Mouse (Mus musculus) layer of hippocampus, postnatal 36 days (tissue): Measurements from ENCODE around the gene Echdc1. TPM values are rescaled to one million over a fixed set of nuclear protein-coding genes. Genes with fewer than 3 reads are reported as not detected.
A peak's percentile ranks its signal among the peaks of the same experiment; 100 is the strongest.
"Not testable (repeated sequence)": the region's sequence is repeated elsewhere in the genome, so short reads cannot be mapped to it uniquely, and the experiment has no call there.

ENCODE experiments used
- DNase-seq, 2 experiments: peaks; one replicate each; pipeline ENCODE4 v3.0.0; 2022
- total RNA-seq, 2 experiments: library from RNA; stranded (reverse); gene quantifications; 2 replicates each; pipeline ENCODE4 v1.2.3; 2021

The Echdc1 gene
- 10 to 100 TPM; 34.6 to 43.4 TPM for total RNA-seq

- peak; percentile 81 to 82 for DNase-seq
Observed at GRCm38 (mm10) chr10:29313064-29313638, at the start of gene Echdc1. Gene Echdc1, plus strand, starts transcription at chr10:29313166.

GRCm38 (mm10) chr10:29281736-29282135, 31.2 kb upstream of the Echdc1 start:
- no peak for DNase-seq

DNA sequence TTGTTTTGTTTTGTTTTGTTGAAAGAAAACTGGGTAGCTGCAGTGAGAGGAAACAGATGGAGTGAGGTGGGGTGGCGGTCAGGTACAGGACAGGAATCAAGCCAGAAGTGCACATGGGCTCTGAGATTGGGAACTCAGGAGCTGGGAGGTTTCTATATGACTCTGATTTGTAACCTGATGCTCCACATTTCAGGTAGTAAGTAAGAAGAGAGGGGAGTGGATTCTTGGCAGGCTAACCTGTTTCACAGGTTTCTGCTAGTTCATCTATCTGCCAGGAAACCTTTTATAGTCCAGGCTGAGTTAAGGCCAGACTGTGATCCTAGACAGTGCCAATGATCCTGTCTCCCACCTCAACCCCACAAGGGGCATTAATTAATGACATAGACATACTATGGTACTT, 27.2 kb upstream of the Echdc1 start:
- DNase-seq, result no peak

DNA sequence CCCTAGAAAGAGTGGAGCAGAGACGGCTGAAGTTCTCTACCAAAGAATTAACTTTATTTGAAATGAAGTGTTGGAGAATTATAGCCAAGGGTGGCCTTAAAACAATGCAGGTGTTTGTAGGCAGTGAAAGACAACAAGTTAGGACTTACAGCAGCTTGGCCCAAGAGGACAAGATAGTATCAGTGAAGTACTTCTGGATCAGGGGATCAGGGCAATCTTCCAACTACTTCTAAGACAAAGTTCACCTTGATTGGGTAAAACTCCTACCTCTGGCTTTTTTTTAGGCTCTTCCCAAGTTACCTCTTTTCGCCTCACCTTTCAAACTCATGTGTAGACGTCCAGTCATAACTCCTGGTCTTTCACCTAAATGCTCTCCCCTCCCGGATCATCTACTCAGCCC, 10.7 kb upstream of the Echdc1 start:
- DNase-seq, result no peak

- no peak for DNase-seq
Observed at GRCm38 (mm10) chr10:29311480-29312219, 1.3 kb upstream of the Echdc1 start.

DNA sequence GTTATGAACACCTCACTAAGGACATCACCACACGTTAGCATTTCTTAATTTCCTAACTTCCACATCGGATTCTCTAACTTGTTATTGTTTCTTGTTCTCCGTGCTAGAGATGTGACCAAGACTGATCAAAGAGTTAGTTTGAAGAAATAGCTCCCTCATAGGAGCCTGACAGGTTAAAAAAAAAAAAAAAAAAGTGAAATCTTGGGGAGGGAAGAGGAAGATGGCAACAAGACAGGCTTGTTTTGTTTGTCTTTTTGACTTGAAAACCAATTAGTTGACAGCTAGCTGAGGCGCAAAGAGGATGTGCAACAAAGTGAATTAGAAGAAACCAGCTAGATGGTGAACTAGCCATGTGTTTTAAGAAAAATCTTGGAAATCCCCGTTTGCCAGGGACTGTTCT, 939 bp downstream of the Echdc1 start:
- no peak for DNase-seq

DNA sequence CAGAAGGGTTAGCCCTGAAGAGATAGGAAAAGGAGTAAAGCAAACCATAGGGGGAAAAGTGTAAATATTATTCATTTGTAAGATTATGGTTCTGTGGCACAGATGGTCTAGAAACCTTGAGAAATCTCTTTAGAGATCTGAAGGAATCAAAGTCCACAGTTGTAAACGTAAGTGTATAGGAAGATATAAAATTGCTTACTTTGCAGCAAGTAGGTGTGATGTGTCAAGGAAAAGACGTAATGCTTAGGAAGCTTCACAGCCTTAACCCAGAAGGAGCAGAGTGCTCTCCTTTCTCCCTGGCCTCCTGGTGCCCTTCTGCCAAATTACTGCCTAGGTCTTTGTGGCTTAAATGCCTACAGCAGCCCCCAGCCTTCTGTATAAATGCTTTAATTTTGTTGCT, 11.9 kb downstream of the Echdc1 start:
- no peak for DNase-seq

DNA sequence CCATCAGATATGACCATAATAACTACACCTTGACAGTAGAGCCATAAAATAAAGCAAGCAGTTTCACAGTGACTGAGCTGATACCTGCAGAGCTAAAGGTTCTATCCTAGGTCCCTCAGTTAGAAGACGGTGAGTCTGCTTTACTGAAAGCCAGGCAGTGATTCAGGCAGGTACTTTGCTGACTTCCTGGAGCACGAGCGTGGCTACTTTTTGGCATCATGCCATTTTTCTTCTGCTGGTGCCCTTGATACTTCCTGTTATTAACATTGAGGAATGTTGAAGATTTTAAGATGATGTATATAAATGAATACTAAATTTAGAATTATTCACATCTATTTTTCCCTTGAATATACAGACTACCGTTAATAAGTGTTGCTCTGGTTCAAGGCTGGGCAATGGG, 20.9 kb downstream of the Echdc1 start:
- no peak for DNase-seq

DNA sequence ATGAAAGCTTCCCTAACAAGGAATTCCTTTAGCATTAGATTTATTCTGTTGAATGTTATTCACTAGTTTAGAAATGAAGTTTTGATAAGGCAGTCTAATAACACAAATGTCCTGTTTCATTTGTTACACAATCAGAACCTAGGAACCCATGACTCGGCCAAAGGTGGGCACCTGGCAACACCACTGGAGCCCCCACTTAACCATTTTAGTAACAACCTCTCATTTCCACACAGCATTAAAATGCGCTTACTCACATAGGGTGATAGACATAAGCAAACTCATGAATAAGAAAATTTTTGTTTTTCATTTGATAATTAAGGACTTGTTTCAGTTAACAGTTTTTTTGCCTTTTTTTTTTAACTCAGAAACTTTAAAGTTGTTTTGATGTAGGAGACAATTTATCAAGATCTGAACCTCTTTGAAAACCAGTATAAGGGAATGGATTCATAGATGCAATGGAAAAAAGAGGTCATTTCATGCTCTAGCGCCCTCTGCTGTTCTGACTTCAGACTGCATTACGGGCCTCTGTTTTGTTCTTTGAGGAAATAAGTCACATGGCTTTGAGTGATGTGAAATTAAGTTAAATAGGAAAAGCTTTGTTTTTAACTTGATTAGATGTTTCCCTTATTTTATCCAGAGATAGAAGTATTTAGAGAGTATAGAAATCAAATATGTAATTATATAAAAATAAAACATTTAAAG, 25.5 kb downstream of the Echdc1 start:
- peak; percentile 28 to 51 for DNase-seq

GRCm38 (mm10) chr10:29344232-29344631, 31.3 kb downstream of the Echdc1 start:
- no peak for DNase-seq

DNA sequence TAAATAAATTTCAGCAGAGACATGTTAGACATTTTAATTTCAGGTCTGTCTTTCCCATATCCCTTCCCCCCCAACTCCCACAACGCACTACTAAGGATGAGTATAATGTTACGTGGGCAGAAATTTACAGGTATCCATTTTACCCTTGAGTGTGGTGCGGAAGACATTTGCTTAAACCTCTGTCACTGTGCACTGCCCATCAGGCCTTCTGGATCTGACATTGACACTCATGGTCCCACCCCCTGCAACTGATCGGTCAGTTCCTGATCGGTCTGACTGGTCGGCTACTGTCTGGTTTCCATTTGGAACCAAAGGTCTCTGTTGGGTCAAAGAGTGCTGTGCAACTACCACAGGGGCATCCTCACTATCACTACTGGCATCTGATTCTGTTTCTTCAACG, 33.7 kb downstream of the Echdc1 start:
- no peak for DNase-seq

DNA sequence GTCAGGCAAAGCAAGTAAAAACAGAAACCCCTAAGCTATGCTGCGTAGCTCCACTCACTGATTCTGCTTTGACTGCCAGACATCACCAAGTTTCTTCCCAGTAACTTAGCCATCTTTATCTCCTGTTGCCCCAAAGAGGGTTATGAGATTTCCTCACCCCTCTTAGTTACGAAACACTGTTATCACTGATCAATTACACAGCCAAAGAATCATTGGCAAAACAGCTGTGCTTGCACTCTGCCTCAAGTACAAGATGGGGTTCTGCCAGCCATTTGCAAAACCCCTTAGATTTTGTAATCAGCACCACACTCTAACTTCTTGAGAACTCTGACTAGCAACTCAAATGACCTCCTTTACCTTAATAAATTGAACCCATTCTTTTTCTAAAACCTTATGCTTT, 38.5 kb downstream of the Echdc1 start:
- no peak for DNase-seq

- no peak for DNase-seq
Observed at GRCm38 (mm10) chr10:29352575-29352974, 39.6 kb downstream of the Echdc1 start.

DNA sequence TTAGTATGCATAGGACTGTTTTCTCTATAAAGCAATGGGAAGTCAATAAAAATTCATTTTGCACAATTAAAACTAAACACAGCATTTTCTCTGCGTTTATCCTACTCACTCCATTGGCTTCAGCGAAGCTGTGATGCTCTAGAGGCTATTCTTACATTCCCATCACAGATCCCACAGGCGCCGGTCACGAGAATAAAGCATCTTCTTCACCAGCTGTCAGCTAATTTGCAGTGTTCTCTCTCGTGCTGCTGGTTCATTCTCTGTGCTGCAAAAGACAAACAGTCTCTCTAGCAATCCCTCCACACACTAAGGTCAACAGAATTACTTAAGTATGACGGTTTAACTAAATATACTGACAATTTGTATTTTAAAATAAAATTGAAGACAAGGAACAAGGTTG, 41.2 kb downstream of the Echdc1 start:
- DNase-seq, result peak; percentile 34 to 51

DNA sequence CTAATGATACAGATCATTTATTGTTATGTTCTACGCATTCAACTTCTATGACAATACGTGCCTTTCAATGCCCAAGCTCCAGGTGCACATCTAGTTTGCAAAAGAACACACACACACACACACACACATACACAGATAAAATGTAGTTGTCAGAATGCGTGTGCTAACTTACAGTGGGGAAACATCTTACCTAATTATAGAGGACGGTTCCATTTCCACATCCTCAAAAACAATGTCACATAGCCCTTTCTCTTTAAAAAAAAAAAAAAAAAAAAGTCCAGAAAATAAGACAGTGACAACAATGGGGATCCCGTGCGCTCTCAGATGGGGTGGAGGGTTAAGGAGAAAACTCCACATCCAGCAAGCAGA, 48.1 kb downstream of the Echdc1 start:
- DNase-seq, result no peak

GRCm38 (mm10) chr10:29361464-29362196, 48.7 kb downstream of the Echdc1 start:
- peak; percentile 87 for DNase-seq

DNA sequence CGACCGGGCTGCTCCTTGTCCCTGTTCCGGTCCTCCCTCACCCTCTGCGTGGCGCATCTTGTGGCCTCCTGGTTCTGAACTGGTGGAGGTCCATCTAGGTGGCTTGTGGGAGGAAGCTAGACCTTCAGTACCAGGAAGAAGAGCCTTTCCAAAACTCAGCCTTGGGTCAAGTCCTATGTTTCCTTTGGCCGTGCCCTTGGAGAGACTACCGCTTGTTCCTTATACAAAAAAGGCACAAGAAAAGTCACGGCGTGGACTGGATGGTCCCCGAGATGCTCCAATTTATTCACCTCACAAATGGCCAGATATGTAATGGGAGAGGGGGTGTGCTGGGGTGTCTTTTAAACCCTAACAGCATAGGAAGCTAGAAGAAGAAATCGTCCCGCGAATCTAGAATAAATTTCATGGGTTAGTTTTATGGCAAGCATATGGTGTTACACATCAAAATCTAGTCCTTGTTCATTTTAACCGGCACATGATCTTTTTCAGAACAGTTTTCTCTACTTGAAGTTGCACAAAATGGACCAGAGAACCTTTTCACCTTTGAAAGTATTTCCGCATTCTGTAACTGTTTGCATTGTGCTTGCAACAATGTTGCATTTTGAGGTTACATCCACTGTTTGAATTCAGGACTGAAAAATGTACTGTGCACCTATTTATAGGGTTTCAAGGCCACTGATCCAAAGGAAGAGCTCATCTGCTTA, 49.4 kb downstream of the Echdc1 start, which contains the start of gene Rnf146:
Rnf146 (minus strand) TSS at position 246 of the 704 bp plus-strand sequence.
- DNase-seq, result no peak

DNA sequence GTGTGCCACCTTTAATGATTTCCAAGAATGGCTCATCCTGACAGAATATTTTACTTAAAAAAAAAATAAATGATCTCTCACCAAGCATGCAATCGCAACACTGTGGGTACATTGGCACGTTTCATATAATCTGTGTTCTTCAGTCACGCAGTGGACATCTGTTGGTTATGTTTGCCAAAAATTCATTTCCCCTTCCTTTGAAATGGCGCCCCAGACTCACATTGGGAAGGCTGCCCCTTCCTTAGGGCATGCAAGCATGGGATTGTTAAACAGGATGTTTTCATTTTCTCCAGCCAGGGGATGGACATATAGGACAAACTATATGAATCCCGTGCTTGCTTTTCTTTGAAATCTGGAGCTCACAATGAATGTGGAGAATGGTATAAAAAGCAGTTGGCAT, 61.1 kb downstream of the Echdc1 start:
- no peak for DNase-seq

DNA sequence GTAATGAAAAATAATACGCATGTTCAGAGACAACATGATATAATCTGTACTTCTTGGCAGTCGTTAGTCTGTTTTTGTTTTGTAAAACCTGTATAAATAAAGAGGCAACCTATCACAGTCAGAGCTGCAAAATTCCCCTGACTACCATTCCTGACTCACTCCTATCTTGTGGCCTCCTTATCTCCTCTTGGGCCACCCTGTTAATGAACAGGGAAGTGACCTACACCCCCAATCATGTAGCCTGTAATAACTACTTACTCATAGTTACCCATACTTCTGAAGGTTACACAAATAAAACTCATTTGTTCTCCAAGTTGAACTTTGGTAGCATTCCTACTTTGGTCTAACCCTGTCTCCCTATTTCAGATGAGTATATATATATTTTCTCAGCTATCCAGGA, 68.6 kb downstream of the Echdc1 start:
- DNase-seq, result no peak

DNA sequence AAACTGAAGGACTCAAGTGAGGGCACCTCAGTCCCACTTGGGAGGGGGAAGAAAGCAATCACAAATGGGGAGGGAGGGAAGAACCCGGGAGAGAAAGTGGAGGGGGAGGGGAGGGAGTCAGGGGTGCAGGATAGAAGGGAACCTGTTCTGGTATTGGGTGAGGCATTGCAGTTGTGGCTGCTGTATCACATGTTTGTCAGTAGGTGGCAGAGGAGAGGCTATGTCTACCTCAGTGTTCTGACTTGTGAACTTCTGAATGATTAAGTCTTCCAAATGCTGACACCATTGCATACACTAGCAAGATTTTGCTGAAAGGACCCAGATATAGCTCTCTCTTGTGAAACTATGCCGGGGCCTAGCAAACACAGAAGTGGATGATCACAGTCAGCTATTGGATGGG, 81.9 kb downstream of the Echdc1 start:
- DNase-seq, result not testable (repeated sequence)
